Mouse (Mus musculus) layer of hippocampus, postnatal 14 days (tissue): ENCODE data around the gene Rere. TPM values are rescaled to one million over a fixed set of nuclear protein-coding genes. Genes with fewer than 3 reads are reported as not detected.

Experiments used
- DNase-seq, 2 experiments: peaks; one replicate each; pipeline ENCODE4 v3.0.0; 2021 to 2022; ENCODE audit warnings: low spot score in 2 of 2, mixed read lengths in 1 of 2
- total RNA-seq, 2 experiments: library from RNA; stranded (reverse); gene quantifications; 2 replicates each; pipeline ENCODE4 v1.2.3; 2021

The Rere gene
- total RNA-seq, 2 experiments from 2014 or later, result 118 to 127 TPM

DNA sequence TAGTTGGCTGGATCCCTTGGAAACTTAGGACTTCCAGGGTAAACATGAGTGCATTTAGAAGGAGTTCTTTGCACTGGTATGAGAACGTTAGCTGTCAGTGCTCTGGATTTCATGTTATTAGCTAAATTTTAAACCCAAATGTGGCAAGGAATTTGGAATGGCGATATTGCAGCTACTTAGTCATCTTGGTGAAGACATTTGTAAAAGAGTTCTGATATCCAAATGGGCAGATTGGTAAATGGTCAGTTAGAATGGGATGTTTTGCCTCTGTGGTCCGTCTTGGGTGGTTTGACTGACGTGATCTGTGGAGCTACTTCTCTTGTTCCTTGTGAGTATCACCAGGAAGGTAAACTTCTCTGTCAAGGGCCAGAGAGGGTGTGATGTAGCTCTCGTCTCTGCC is 132.8 kb downstream of the Rere start:
- DNase-seq, result no peak

DNA sequence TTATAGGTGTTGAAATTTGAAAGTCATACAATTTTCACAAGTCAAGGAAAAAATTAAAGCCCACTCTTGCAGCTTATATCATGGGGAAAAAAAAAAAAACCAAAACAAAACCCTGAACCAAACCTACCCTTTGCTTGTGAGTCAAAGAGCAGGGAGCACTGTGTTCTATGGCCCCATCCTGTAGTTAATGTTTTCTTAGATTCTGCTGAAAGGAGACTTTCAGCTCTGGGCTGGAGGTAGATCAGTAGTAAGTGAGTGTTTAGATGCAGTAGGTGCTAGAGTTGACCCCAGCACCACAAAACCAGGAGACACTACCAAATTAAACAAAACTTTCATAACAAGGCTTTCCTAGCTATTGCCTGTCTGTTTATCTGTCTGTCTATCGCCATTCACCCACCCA is 133.3 kb downstream of the Rere start:
- no peak for DNase-seq

DNA sequence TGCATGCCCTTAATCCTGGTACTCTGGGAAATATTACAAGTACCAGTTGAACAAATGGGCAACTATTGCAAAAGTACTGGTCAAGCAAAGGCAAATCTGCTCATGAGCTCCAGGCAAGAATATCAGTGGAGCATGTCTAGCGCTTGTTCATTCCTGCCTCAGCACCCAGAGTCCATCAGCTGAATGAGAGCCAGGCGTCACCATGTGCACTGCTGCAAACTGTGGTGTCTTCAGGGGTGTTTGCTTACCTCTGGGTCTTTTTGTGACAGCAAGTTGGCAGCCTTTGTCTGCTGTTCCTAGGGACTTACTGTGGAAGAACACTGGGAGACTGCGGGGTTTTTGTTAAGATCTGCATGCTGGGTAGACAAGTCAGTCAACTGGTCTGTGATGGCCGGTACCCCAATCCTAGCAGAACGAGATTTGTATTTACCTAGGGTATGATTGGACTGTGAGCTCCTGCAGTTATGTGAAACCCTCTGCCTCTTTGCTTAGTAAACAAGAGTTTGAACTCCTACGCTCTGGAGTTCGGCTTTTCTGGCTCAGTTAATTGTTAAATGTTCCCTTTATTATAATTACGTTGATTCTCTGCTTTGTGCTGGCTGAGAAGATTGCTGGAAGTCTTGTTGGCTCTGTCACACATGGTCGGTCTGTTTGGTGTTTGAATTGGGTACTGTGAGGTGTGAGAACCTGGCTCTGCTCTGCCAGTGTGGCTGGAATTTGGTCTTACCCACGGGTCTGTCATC is 134.0 kb downstream of the Rere start:
- DNase-seq, result no peak

DNA sequence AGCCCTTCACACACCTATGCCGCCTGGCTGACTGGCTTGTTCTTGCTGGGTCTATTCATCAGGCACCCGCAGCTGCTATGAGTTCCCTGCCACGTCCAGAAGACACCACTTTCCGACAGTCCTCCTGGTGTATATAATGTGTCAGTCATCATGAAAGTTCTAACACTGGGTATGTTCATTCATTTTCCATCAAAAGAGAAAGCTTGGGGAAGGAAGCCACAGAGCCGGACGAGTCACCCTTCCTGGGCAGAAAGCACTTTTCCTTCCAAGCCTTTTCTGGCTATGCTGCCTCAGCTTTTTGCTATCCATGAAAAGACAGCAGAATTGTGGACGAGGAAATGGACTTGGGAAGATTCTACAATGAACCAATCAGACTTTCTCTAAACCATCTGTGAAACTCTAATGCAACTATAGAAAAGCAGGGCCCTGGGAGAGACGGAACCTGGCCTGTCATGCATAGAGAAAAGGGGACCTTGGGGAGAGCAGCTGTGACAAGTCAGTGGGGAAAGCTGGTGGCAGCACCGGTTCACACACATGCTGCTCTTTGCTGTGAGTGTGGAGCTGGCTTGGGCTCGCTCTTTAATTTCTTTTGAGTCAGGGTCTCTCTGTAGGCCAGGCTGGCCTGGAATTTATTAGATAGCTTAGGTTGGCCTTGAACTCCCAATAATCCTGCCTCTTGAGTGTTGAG is 139.3 kb downstream of the Rere start:
- DNase-seq, result no peak

DNA sequence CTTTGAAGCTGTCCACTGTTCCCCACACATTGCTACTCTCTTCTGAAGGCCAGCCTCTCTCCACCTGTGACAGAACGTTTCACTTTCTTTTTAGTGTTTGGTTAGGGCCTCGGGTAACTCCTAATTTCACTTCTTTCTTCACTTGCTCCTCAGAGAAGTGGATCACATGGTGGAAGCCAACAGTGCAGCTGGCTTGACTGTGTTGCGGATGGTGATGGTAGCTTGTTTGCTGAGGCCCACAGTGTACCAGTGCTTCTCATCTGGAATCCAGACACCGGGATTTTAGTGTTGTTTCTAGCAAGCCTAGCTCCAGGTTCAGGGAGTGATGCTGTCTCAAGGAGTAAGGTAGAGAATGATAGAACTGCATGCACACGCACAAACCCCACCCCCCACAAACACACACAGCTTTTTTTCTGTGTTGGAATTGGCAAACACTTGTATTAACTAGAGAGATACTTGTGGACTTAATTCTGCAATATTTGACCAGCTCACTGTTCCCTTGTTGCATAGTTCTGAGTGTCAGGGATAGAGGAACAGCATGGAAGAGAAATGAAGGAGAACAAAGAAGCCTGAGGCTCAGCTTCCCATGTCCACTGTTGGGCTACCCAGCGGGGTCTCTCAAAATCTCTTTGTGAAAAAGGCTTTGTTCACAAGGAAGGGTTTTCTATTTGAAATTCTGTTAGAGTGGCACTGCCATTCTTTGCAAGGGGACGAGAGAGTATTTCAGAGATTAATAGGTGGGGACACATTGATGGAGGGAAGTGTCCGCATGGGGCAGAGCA is 144.8 kb downstream of the Rere start:
- DNase-seq, result no peak

DNA sequence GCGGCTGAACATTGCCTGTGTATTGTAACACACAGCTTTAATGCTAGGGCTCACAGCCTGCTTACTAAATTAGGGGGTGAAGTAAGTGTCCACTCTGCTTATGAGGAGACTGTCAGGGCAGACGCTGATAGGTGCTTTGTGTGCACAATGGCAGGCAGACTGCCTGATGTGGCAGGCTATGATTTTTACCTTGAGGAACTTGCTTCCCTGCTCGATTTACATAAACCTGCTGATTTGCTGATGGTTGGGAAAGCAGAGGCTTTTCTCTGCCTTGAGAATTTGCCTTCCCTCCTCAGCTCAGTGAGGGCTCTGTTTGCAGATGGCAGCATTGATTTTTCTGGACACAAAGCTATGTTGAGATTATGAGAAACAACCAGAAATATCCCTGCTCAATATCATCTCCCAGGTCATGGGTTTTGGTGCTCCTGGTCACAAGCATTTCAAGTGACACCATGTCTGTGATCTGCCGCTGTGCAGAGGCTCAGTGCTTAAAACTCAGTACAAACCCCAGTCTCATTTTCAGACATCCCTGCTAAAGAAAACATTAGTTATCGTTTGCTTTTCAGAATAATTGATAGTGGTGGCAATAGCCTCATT is 145.5 kb downstream of the Rere start:
- no peak for DNase-seq

DNA sequence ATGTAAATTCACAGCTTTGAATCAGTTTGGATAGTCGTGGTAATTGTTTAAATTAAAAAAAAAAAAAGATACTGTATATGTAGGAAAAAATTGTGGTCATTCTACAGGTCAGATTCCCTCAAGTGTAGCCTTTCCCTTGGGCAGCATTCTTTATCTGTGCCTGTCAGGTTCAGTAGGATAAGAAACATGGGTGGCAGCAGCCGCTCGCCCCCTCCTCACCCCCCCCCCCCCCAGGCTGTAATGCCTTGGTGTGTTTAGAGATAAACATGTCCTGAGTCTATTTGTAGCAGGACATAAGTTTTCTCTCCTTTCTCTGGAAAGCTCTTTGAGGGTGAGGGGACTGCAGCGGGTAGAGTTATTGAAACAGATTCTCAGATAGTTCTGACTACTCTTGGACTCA is 147.3 kb downstream of the Rere start:
- DNase-seq, result no peak

DNA sequence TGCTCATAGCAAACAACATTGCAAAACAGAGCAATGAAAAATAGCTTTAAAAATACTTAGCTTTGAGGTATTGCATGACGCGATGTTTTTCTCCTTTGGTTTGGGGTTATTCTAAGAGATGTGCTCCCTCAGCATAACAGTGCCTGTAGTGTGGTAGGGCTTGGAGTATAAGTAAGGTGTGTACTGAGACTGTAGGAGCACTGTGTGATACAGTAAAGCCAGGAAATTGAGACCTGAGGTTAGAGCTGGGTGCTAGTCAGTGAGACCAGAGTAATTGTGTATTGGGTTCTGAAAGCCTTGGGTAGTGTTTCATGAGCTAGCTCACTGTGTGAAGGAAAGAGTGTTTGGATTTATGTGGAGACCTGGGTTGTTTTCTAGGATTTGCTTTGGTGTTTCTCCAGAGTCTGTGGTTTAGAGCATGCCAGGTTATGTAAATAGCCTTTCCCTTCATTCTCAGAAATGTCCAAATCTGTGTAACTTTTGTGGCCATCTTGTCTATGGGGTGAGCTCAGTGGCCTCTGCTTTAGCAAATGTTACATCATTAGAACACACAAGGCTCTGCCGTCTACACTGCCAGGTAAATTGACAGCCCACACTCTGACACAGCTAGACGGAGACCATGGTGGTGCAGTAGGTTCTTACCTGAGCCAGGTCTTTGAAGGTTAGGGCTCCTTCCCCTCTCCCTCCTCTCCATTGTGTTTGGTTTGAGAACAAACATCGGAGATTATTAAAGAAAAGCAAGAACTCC is 152.6 kb downstream of the Rere start:
- no peak for DNase-seq

DNA sequence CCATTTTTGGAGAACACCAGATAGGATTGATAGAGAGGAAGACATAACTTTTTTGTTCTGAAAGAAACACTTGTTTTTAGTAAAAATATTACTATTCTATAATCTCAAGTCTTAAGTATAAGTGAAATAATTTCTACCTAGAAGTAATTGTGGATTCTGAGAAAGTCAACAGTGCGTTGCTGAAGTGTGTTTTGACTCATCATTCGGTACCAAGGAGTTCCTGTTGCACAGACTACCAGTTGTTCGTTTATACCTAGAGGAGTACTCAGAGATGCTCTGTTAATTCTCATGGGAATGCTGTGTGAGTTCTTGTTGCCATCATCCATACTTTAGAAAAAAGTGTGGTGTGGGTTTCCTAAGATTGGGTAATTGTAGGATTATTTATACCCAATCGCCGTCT is 154.1 kb downstream of the Rere start:
- DNase-seq, result no peak

DNA sequence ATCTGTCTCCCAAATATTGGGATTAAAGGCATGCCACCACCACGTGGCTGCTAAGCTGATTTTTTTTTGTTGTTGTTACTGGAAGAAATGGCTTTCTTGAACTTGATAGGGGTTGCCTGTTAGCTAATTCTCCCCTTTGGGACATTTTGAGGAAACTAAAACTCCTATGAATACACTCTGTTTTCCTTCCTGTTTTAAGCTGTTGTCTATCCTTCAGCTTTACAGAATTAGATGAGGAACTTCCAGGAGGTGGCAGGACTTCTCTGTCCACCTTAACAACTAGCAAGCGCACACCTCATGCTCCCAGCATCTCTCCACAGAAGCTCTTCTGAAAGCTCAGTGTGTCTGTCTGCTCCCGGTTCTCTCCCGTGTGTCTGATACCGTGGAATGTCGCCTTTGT is 157.2 kb downstream of the Rere start:
- no peak for DNase-seq

DNA sequence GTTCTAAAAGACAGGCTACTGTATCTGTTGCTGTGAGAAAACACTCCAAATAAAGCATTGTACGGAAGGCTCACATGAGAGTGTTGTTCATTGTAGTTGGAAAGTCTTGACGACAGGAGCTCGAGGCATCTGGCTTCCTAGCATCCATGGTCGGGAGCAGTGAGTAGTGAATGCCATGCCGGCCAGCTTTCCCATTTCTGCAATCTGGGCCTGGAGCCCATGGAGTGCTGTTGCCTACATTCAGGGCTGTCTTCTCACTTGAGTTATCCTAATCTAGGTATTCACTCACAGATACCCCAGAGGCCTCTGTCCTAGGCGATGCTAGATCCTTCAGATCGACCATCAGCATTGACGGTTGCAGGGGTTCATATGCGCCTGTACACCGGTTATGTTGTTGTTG is 160.5 kb downstream of the Rere start:
- peak; percentile 43 to 65 for DNase-seq

DNA sequence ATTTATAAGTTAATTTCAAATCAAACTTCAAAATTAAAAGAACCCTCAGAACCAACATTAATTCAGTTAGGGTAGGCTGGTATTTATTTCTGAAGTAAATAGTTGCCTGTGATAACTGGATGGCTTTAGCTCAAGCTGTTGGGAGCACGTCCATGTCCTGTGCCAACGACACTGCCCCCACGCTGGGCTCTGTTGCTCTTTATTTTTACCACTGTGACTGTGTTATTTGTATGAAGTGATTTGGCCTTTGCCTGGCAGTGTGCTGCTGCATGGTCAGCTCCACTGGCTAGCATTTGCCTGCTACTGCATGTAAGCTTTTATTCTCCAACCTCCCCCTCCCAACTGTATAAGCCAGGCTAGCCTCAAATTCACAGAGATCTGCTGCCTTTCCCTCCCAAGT is 162.6 kb downstream of the Rere start:
- peak in 1 of 2 experiments; percentile 41 for DNase-seq

DNA sequence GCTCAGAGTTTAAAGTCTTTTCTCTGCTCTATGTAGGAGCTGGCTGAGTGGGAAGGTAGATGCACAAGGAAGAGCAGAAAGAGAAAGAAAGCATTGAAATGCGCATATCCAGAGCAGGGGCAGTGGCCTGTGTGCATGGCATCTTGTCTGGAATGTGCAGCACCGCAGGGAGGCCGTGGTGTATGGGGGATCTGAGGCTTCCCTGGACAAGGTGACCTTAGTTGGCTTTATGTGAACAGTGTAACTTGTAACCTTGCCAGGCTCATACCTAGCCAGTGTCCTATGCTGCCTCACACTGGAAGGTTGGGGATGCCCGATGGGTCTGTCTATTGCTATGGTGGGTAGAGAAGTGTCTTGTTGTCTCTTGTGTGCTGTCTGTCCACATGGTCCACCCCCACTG is 165.2 kb downstream of the Rere start:
- no peak for DNase-seq

DNA sequence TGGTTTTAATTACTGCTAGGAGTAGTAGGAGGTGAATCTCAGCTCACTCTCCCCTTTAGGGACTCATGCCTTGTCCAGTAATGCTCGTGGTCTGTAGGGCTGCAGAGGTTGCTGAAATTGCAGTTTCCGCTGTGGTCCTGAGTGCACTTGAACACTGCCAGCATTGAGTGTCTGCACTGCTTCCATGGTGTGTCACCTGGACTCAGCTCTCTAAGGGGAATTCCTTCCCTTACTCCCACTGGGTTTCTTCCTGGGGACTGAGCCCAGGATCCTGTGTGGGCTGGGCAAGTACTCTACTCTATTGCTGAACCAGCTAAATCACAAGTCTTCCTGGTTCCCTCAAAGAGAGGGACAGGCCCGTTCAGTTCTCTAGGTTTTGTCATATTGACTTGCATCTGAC is 166.1 kb downstream of the Rere start:
- DNase-seq, result no peak

DNA sequence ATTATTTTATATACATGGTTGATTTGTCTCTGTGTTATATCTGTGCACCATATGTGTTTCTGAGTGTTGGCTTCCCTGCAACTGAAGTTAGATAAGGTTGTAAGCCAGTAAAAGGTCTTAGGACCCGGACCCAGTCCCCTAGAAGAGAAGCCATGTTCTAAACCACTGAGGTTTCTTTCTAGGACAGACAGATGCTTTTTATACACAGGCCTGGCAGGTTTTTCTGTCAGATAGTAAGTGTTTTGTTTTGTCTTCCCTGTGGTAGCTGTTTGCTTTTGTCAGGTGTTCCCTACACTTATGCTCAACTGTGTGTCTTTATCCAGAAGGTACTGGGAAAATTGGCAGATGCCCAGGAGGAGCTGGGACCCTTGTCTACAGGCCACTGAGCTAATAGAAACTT is 167.0 kb downstream of the Rere start:
- DNase-seq, result no peak

DNA sequence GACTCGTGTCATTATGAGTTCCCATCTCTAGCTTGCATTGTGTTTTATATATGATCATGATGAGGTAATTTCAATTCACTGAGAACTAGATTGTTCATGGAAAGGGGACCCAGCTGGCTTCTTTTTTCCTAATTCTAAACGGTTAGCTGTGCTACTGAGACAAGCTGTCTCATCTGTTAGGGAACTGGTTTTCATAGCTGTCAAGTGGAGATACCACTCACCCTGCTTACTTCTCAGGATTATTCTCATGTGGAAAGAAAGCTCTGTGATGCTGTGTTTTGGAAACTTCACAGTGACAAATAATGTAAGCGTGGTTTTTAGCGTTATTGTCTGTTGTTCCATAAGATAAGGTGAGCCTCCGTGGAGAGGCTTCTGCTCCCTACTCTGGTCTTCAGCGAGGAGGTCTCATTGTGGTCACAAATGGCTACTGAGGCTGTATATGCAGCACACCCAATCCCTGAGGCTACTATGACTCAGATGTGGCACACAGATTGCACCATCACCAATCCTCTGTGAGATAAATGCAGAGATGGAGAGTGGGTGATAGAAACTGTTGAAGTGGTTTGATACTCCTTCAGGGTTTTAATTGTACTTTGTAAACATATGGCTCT is 168.7 kb downstream of the Rere start:
- no peak for DNase-seq

DNA sequence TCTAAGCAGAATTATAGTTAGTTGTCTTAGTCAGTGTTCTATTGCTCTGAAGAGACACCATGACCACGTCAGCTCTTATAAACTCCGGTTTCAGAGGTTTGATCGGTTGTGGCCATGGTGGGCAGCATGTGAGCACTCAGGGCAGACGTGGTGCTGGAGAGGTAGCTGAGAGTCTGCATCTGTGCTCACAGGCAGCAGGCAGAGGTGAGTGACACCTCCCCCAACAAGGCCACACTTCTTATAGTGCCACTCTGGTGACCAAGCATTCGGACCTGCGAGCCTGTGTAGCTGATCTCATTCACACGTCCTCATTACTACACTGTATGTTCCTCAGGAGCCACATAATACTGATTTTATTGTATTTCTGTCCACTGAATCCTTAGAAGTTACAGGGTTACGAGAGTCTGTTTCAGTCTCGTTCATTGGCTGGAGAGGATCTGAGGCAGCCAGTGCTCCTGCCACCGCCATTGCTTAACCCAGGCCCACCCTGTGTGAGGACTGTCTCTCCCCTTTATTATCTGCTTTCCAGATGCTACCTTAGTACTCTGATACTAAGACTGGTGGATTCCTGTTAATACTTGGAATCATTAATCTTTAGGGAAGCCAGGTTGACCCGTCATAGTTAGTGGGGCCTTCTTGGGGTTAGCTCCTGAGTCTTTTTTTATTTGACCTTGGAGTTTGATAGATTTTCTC is 170.9 kb downstream of the Rere start:
- no peak for DNase-seq

DNA sequence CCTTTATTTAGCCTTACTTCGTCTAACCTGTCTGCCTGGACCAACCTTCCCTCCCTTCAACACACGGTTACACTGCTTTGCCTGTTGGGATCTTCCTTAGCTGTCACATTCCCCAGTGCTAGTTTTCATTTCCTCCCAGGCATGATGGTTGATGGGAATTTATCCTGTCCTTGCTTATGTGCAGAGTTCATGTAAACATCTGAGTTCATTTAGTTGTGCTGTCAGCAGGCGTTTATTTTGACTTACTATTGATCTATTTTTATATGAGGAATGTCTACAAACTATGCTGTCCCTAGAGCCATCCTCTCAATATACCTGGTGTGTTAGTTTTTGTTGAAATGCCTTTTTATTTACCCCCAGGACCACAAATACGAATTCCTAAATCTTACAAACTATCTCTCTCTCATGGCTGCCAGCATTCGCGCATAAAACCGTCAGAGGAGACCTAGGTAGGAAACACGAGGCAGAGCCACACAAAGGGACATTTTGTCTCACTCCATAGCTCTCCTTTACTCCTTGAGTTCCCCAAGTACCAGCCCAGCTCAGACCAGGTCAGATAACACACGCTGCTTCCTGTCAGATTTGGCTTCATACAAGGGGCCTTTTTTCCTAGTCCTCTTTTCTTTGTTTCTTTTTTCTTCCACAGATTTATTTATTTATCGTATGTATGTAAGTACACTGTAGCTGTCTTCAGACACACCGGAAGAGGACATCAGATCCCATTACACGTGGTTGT is 173.3 kb downstream of the Rere start:
- DNase-seq, result no peak

DNA sequence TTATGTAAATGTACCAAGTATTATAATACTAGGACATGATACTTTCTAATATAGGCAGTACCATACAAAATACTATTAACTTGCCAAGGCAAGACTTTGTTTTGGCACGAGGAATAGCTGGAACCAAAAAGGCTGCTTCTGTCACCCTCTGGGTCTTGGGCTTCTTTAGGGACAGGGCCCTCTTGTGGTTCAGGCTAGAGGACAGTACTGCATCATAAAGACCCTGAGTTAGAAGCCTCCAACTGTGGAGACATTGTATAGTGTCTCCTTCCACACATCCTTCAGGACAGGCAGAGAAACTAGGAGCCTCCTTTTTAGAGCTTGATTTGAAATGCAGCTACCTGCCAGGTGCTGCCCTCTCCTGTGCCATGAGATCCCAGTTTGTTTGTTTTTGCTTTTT is 174.3 kb downstream of the Rere start:
- DNase-seq, result no peak
